Mouse (Mus musculus) kidney, embryonic 16.5 days (tissue): ENCODE results near the gene Atp13a2. TPM values are rescaled to one million over a fixed set of nuclear protein-coding genes. Genes with fewer than 3 reads are reported as not detected.

Source experiments
- ATAC-seq: fragments of 200-750 bp; cut with Nextera tagmentation; 2 replicates; pipeline ENCODE4 v1.8.0; 2017; ENCODE audit warnings: moderate TSS enrichment; ENCODE audit not compliant: low FRiP score, low TSS enrichment
- H3K27ac ChIP-seq: fragments of 300-500 bp; sonication (generic); 2 replicates; pipeline ENCODE4 v1.5.1; 2014; ENCODE audit warnings: low read length
- H3K27me3 ChIP-seq: fragments of 300-500 bp; sonication (generic); 2 replicates; pipeline ENCODE4 v1.6.1; 2014; ENCODE audit warnings: low read length, control low read depth, mixed read lengths; ENCODE audit not compliant: insufficient read depth
- H3K36me3 ChIP-seq: fragments of 300-500 bp; sonication (generic); 2 replicates; pipeline ENCODE4 v1.6.1; 2014; ENCODE audit warnings: low read length, control low read depth, mixed read lengths; ENCODE audit not compliant: insufficient read depth
- H3K4me1 ChIP-seq: fragments of 300-500 bp; sonication (generic); 2 replicates; pipeline ENCODE4 v1.6.1; 2014; ENCODE audit warnings: low read length, control low read depth, mixed read lengths; ENCODE audit not compliant: insufficient read depth
- H3K4me2 ChIP-seq: fragments of 300-500 bp; sonication (generic); replicated peaks from 2 replicates; pipeline ENCODE4 v1.6.1; 2014; ENCODE audit warnings: low read depth, low read length
- H3K4me3 ChIP-seq: fragments of 300-500 bp; sonication (generic); 2 replicates; pipeline ENCODE4 v1.5.1; 2014; ENCODE audit warnings: mild to moderate bottlenecking, low read length
- H3K9ac ChIP-seq: fragments of 300-500 bp; sonication (generic); replicated peaks from 2 replicates; pipeline ENCODE4 v1.6.1; 2014; ENCODE audit warnings: low read length
- H3K9me3 ChIP-seq: fragments of 300-500 bp; sonication (generic); 2 replicates; pipeline ENCODE4 v1.6.1; 2016; ENCODE audit warnings: low read length, control low read depth
- WGBS: fragments of 180-500 bp; shearing (Covaris S2); extraction: QIAGEN DNeasy Blood & Tissue Kit; methylation state at CpG from one replicate; pipeline ENCODE4 v1.1.7; 2014; 5-methylcytosine and 5-hydroxymethylcytosine counted together
- polyA plus RNA-seq: library from polyadenylated mRNA; unstranded; fragments of >200 nt; fragmentation: Nextera tagmentation; extraction: Ambion mirVana; gene quantifications from 2 replicates; pipeline ENCODE4 v1.2.1, GENCODE M21; 2015

Atp13a2 gene
- polyA plus RNA-seq, 1 experiment from 2014 or later, result 48.9 TPM

GRCm38 (mm10) chr4:140989447-140989846 lies 2.8 kb downstream of the Atp13a2 start:
- peak overlapping the region; percentile 6; the same call in 1 of the 2 replicates for H3K9ac ChIP-seq
- H3K4me1 ChIP-seq, result peaks cover 23% of the 10 kb centered on the region
- H3K9me3 ChIP-seq, result no peaks in the 10 kb centered on the region
- no peak overlapping the region for H3K4me3 ChIP-seq
- no peak overlapping the region for H3K27ac ChIP-seq
- WGBS, result 89% methylated on average over 14 of the region's 14 CpGs
- H3K36me3 ChIP-seq, result peaks cover 8% of the 10 kb centered on the region; the same call in 1 of the 2 replicates
- H3K4me2 ChIP-seq, result no peak overlapping the region
- H3K27me3 ChIP-seq, result no peaks in the 10 kb centered on the region
- ATAC-seq, result no peak

- no peak overlapping the region for H3K4me2 ChIP-seq
- peaks cover 33% of the 10 kb centered on the region for H3K36me3 ChIP-seq
- ATAC-seq, result no peak
- no peak overlapping the region for H3K9ac ChIP-seq
- no peak overlapping the region for H3K4me3 ChIP-seq
- peaks cover 22% of the 10 kb centered on the region for H3K4me1 ChIP-seq
- no peak overlapping the region for H3K27ac ChIP-seq
- WGBS, result 85% methylated on average over 20 of the region's 20 CpGs
- H3K27me3 ChIP-seq, result no peaks in the 10 kb centered on the region
- H3K9me3 ChIP-seq, result no peaks in the 10 kb centered on the region
These were observed 5.5 kb downstream of the Atp13a2 start for GRCm38 (mm10) chr4:140992215-140992614.

- Histone ChIP-seq H3K9ac (no peak overlapping the region), H3K9me3 (no peaks in the 10 kb centered on the region), H3K4me3 (no peak overlapping the region), H3K27ac (no peak overlapping the region), H3K4me2 (no peak overlapping the region), H3K4me1 (peaks cover 7% of the 10 kb centered on the region), H3K27me3 (no peaks in the 10 kb centered on the region), H3K36me3 (peaks cover 42% of the 10 kb centered on the region)
- WGBS, result 27% methylated on average over 8 of the region's 8 CpGs
- peak; percentile 14; the same call in 1 of the 2 replicates for ATAC-seq
These were observed 7.2 kb downstream of the Atp13a2 start for GRCm38 (mm10) chr4:140993846-140994245.

- Histone ChIP-seq H3K4me3 (no peak overlapping the region), H3K27me3 (no peaks in the 10 kb centered on the region), H3K27ac (no peak overlapping the region), H3K4me2 (no peak overlapping the region), H3K4me1 (no peaks in the 10 kb centered on the region), H3K9me3 (no peaks in the 10 kb centered on the region), H3K36me3 (peaks cover 55% of the 10 kb centered on the region), H3K9ac (no peak overlapping the region)
- no peak for ATAC-seq
- WGBS, result 93% methylated on average over 8 of the region's 8 CpGs
These were observed 9.1 kb downstream of the Atp13a2 start for GRCm38 (mm10) chr4:140995811-140996210.

GRCm38 (mm10) chr4:140996812-140997211 lies 10.1 kb downstream of the Atp13a2 start:
- Histone ChIP-seq H3K4me1 (no peaks in the 10 kb centered on the region), H3K4me2 (no peak overlapping the region), H3K27me3 (no peaks in the 10 kb centered on the region), H3K36me3 (peaks cover 56% of the 10 kb centered on the region), H3K9ac (no peak overlapping the region), H3K27ac (no peak overlapping the region), H3K9me3 (no peaks in the 10 kb centered on the region), H3K4me3 (no peak overlapping the region)
- WGBS, result 93% methylated on average over 9 of the region's 9 CpGs
- no peak for ATAC-seq

- Histone ChIP-seq H3K4me2 (no peak overlapping the region), H3K9ac (no peak overlapping the region), H3K27me3 (no peaks in the 10 kb centered on the region), H3K4me3 (no peak overlapping the region), H3K4me1 (peaks cover 8% of the 10 kb centered on the region), H3K27ac (no peak overlapping the region), H3K9me3 (no peaks in the 10 kb centered on the region), H3K36me3 (peaks cover 40% of the 10 kb centered on the region)
- ATAC-seq, result no peak
- 82% methylated on average over 11 of the region's 13 CpGs for WGBS
These were observed 19.3 kb downstream of the Atp13a2 start for GRCm38 (mm10) chr4:141005983-141006382.

GRCm38 (mm10) chr4:141008028-141008427 lies 21.4 kb downstream of the Atp13a2 start:
- Histone ChIP-seq H3K27ac (no peak overlapping the region), H3K4me1 (peaks cover 28% of the 10 kb centered on the region), H3K9me3 (no peaks in the 10 kb centered on the region), H3K9ac (no peak overlapping the region), H3K4me2 (no peak overlapping the region), H3K36me3 (peaks cover 42% of the 10 kb centered on the region), H3K27me3 (no peaks in the 10 kb centered on the region), H3K4me3 (no peak overlapping the region)
- ATAC-seq, result no peak
- WGBS, result 82% methylated on average over 8 of the region's 8 CpGs

- Histone ChIP-seq H3K4me1 (peaks cover 28% of the 10 kb centered on the region), H3K9ac (peak within 1 kb of the TSS; percentile 91), H3K4me3 (peak within 1 kb of the TSS; percentile 76), H3K36me3 (peaks cover 36% of the 10 kb centered on the region), H3K27ac (peak within 1 kb of the TSS; percentile 88), H3K9me3 (no peaks in the 10 kb centered on the region), H3K4me2 (peak within 1 kb of the TSS; percentile 71), H3K27me3 (no peaks in the 10 kb centered on the region)
- ATAC-seq, result no peak
- WGBS, result 12% methylated on average over 7 of the region's 7 CpGs
These were observed 23.4 kb downstream of the Atp13a2 start, which contains the start of gene Mfap2 for GRCm38 (mm10) chr4:141010118-141010517. TSS of gene Mfap2 (plus strand) at chr4:141010418.

- H3K9me3 ChIP-seq, result no peaks in the 10 kb centered on the region
- H3K4me3 ChIP-seq, result peak overlapping the region; percentile 76
- H3K36me3 ChIP-seq, result peaks cover 38% of the 10 kb centered on the region
- H3K4me2 ChIP-seq, result peak overlapping the region; percentile 71
- H3K9ac ChIP-seq, result peak overlapping the region; percentile 91
- H3K27me3 ChIP-seq, result no peaks in the 10 kb centered on the region
- peak; percentile 84 for ATAC-seq
- 0% methylated on average over 26 of the region's 26 CpGs for WGBS
- H3K4me1 ChIP-seq, result peaks cover 28% of the 10 kb centered on the region
- peak overlapping the region; percentile 88 for H3K27ac ChIP-seq
These were observed 23.9 kb downstream of the Atp13a2 start for GRCm38 (mm10) chr4:141010526-141010925.

GRCm38 (mm10) chr4:141010941-141011429 lies 24.3 kb downstream of the Atp13a2 start:
- Histone ChIP-seq H3K4me2 (peak overlapping the region; percentile 71), H3K9me3 (no peaks in the 10 kb centered on the region), H3K9ac (peak overlapping the region; percentile 91), H3K4me1 (peaks cover 28% of the 10 kb centered on the region), H3K27ac (peak overlapping the region; percentile 88), H3K27me3 (no peaks in the 10 kb centered on the region), H3K36me3 (peaks cover 39% of the 10 kb centered on the region), H3K4me3 (peak overlapping the region; percentile 76)
- WGBS, result 0% methylated on average over 17 of the region's 17 CpGs
- ATAC-seq, result peak; percentile 60
